7 mouse cellular contexts compared by ENCODE assay signal in the genomic region with DNA sequence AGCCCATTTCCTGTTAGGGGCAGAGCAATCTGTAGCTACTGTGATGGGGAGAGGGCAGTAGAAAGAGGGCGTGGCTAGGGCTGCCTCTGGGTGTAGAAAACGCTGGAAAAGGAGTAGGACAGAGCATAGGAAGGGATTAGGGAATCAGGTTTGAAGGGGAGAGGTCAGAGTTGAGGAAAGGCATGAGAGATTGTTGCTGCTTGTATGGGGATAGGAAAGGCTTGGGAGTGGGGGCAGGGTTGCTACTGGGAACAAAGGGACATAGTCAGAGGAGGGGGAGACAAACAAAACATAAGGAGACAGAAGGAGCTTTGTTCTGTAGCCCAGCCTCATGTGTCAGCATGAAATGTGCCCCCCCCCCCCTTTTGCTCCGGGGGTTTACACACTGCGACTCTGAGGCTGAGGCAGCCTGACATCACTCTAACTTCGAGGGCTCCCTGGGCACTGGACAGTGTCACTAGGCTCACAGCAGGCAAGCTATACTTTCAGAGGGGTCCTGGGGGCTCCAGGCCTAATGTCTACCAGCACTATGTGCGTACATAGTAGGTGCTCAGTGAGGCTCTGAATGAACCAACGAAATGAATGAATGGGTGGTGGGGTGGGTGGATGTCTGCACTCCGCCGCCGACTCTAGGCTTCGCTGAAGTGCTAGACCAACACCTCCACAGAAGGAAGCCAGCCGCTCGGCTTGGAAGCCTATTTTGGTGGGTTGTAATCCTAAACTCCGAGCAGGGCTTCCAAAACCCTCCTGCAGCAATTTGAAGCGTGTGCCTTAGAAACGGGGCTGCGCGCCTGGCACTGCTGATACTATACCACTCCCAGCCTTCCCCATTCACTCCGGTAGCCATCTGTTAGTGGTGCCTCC. TPM values are rescaled to one million over a fixed set of nuclear protein-coding genes. Genes with fewer than 3 reads are reported as not detected.
DNase-seq lines count a peak whose midpoint lies in the region; ATAC-seq and TF ChIP-seq lines count a peak whose summit lies in the region.

No protein-coding gene starts in this region.

- no peak overlapping the region for H3K27ac ChIP-seq in lung, embryonic 15.5 days
- H3K27ac ChIP-seq in forebrain, embryonic 13.5 days: no peak overlapping the region
- H3K27ac ChIP-seq in limb, embryonic 14.5 days (replicated peaks; ENCODE audit: low read depth, low read length): no peak overlapping the region

- no peak for DNase-seq in lung, postnatal 4 days
- no peak for DNase-seq in limb, embryonic 14.5 days (ENCODE audit: low spot score)
- peak; percentile 36 for DNase-seq in right cerebral cortex, postnatal 4 days
- no peak for DNase-seq in lung, adult 18-20 months
- no peak for DNase-seq in thymus, postnatal 10 days (ENCODE audit: low spot score in 2 of 2)

- WGBS in lung, embryonic 15.5 days: 45% methylated on average over 19 of the region's 19 CpGs
- 46% methylated on average over 19 of the region's 19 CpGs for WGBS in forebrain, embryonic 13.5 days
- 41% methylated on average over 18 of the region's 19 CpGs for WGBS in limb, embryonic 14.5 days

- ATAC-seq in lung, embryonic 15.5 days (ENCODE audit: borderline replicate concordance, extremely low read depth, low FRiP score, low TSS enrichment): peak; percentile 43; the same call in 1 of the 2 replicates
- ATAC-seq in forebrain, embryonic 13.5 days: peak; percentile 39
- peak; percentile 49; the same call in 1 of the 2 replicates for ATAC-seq in limb, embryonic 14.5 days (ENCODE audit: low FRiP score, low read depth)

- H3K4me1 ChIP-seq in lung, embryonic 15.5 days: peaks cover 11% of the 10 kb centered on the region; the same call in 1 of the 2 replicates
- peaks cover 32% of the 10 kb centered on the region for H3K4me1 ChIP-seq in forebrain, embryonic 13.5 days
- H3K4me1 ChIP-seq in limb, embryonic 14.5 days (ENCODE audit: control insufficient read depth, insufficient read depth, low read length): peaks cover 17% of the 10 kb centered on the region

- no peak overlapping the region for H3K4me2 ChIP-seq in lung, embryonic 15.5 days
- peak overlapping the region; percentile 4; the same call in 1 of the 2 replicates for H3K4me2 ChIP-seq in forebrain, embryonic 13.5 days
- H3K4me2 ChIP-seq in limb, embryonic 14.5 days (replicated peaks; ENCODE audit: low read depth, low read length, severe bottlenecking): no peak overlapping the region

- no peak for TF ChIP-seq POLR2A in limb, embryonic 14.5 days (IDR thresholded peaks at IDR 0.05; ENCODE audit: borderline replicate concordance, extremely low read depth, insufficient read depth, insufficient read length)

- H3K4me3 ChIP-seq in lung, embryonic 15.5 days: no peak overlapping the region
- no peak overlapping the region for H3K4me3 ChIP-seq in forebrain, embryonic 13.5 days
- H3K4me3 ChIP-seq in limb, embryonic 14.5 days (replicated peaks; ENCODE audit: low read length): no peak overlapping the region

- no peaks in the 10 kb centered on the region for H3K36me3 ChIP-seq in lung, embryonic 15.5 days
- no peaks in the 10 kb centered on the region for H3K36me3 ChIP-seq in forebrain, embryonic 13.5 days (ENCODE audit: poor library complexity, severe bottlenecking)
- 0 out of 2 replicates have a peak, but pooled peaks cover 3% of the 10 kb centered on the region for H3K36me3 ChIP-seq in limb, embryonic 14.5 days (ENCODE audit: control insufficient read depth, insufficient read depth, low read length)

- no peaks in the 10 kb centered on the region for H3K9me3 ChIP-seq in lung, embryonic 15.5 days
- H3K9me3 ChIP-seq in forebrain, embryonic 13.5 days (replicated peaks): no peaks in the 10 kb centered on the region
- no peaks in the 10 kb centered on the region for H3K9me3 ChIP-seq in limb, embryonic 14.5 days (ENCODE audit: control insufficient read depth, low read length)

- no peaks in the 10 kb centered on the region; the same call in 1 of the 2 replicates for H3K27me3 ChIP-seq in lung, embryonic 15.5 days
- no peaks in the 10 kb centered on the region for H3K27me3 ChIP-seq in forebrain, embryonic 13.5 days
- no peaks in the 10 kb centered on the region for H3K27me3 ChIP-seq in limb, embryonic 14.5 days (ENCODE audit: control insufficient read depth, insufficient read depth, low read length)

- no peak overlapping the region for H3K9ac ChIP-seq in lung, embryonic 15.5 days
- H3K9ac ChIP-seq in forebrain, embryonic 13.5 days: no peak overlapping the region
- H3K9ac ChIP-seq in limb, embryonic 14.5 days (ENCODE audit: low read depth, low read length, severe bottlenecking): no peak overlapping the region

RNA-seq across cellular contexts. Expression of a gene that starts 9.9 kb away (rescaled TPM):
- 1.5 and 1.6 TPM in 2 replicates for polyA plus RNA-seq in lung, embryonic 15.5 days (2015; fragmentation: Nextera tagmentation; extraction: Ambion mirVana)
- 2.6 and 3.4 TPM in 2 replicates for polyA plus RNA-seq in forebrain, embryonic 13.5 days (2015; fragmentation: Nextera tagmentation; extraction: Ambion mirVana)
- 10.1 and 13.8 TPM in 2 replicates for polyA plus RNA-seq in limb, embryonic 14.5 days (2012; rRNA removed)
- polyA plus RNA-seq in limb, embryonic 14.5 days (2014; fragmentation: Nextera tagmentation; extraction: Ambion mirVana): 2.5 and 3.5 TPM in 2 replicates
